Mouse (Mus musculus) hindbrain, embryonic 16.5 days (tissue): ENCODE measurements around the gene Serpina3c. TPM values are rescaled to one million over a fixed set of nuclear protein-coding genes. Genes with fewer than 3 reads are reported as not detected.

Source experiments
- ATAC-seq: fragments of 200-750 bp; cut with Nextera tagmentation; 2 replicates; pipeline ENCODE4 v1.8.0; 2017; ENCODE audit warnings: moderate TSS enrichment, moderate library complexity
- H3K27ac ChIP-seq: fragments of 300-500 bp; sonication (generic); 2 replicates; pipeline ENCODE4 v1.5.1; 2014; ENCODE audit warnings: low read depth, mild to moderate bottlenecking, control low read depth, low read length, moderate library complexity
- H3K27me3 ChIP-seq: fragments of 300-500 bp; sonication (generic); replicated peaks from 2 replicates; pipeline ENCODE4 v1.6.1; 2014; ENCODE audit warnings: low read length; ENCODE audit not compliant: control insufficient read depth, insufficient read depth
- H3K36me3 ChIP-seq: fragments of 300-500 bp; sonication (generic); 2 replicates; pipeline ENCODE4 v1.6.1; 2014; ENCODE audit warnings: mild to moderate bottlenecking, low read length, moderate library complexity, mixed read lengths; ENCODE audit not compliant: control insufficient read depth, insufficient read depth
- H3K4me1 ChIP-seq: fragments of 300-500 bp; sonication (generic); 2 replicates; pipeline ENCODE4 v1.6.1; 2014; ENCODE audit warnings: low read depth, low read length; ENCODE audit not compliant: control insufficient read depth, insufficient read depth
- H3K4me2 ChIP-seq: fragments of 300-500 bp; sonication (generic); 2 replicates; pipeline ENCODE4 v1.6.1; 2014; ENCODE audit warnings: mild to moderate bottlenecking, low read length, control low read depth, moderate library complexity
- H3K4me3 ChIP-seq: fragments of 300-500 bp; sonication (generic); 2 replicates; pipeline ENCODE4 v1.5.1; 2014; ENCODE audit warnings: mild to moderate bottlenecking, low read length, control low read depth, moderate library complexity
- H3K9ac ChIP-seq: fragments of 300-500 bp; sonication (generic); 2 replicates; pipeline ENCODE4 v1.6.1; 2014; ENCODE audit warnings: low read depth, mild to moderate bottlenecking, control low read depth, low read length, moderate library complexity
- H3K9me3 ChIP-seq: fragments of 300-500 bp; sonication (generic); 2 replicates; pipeline ENCODE4 v1.6.1; 2014; ENCODE audit warnings: mild to moderate bottlenecking, low read length, moderate library complexity; ENCODE audit not compliant: control insufficient read depth
- WGBS: fragments of 180-500 bp; shearing (Covaris S2); extraction: QIAGEN DNeasy Blood & Tissue Kit; methylation state at CpG from one replicate; pipeline ENCODE4 v1.1.7; 2014; 5-methylcytosine and 5-hydroxymethylcytosine counted together
- polyA plus RNA-seq: library from polyadenylated mRNA; unstranded; fragments of >200 nt; fragmentation: Nextera tagmentation; extraction: Ambion mirVana; gene quantifications from 2 replicates; pipeline ENCODE4 v1.2.1, GENCODE M21; 2015

Serpina3c gene
- polyA plus RNA-seq, 1 experiment from 2014 or later: not detected

DNA sequence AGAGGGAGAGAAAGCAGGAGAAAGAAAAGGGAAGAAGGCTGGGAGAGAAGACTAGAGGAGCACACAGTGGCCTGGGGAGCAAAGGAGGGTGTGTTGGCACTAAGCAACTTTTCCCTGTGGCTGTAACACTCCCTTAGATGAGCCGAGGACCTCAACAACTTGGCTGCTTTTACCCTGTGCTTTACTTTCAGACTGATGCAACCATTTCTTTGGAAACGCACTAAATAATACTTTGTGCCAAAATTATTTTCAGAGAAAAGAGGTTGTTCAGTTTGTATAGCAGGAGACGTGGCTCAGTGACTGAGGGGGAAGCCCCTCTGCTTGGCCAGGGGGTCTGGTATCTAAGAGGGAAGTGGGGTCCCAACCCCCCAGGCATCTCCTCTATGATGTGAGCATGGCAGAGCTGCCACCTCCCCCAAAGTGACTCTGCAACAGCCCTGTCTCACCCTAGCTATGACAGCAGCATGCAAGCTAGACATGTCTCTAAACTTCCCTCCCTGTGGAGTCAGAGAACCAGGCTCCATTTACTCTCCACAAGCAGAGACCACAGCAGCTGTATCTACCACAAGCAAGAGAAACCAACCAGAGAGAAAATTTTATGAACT is 527 bp downstream of the Serpina3c start:
- Histone ChIP-seq H3K9me3 (no peaks in the 10 kb centered on the region), H3K9ac (no peak overlapping the region), H3K27ac (no peak overlapping the region), H3K4me1 (no peaks in the 10 kb centered on the region), H3K4me2 (no peak overlapping the region), H3K27me3 (no peaks in the 10 kb centered on the region), H3K4me3 (no peak overlapping the region), H3K36me3 (no peaks in the 10 kb centered on the region)
- no peak for ATAC-seq
- 86% methylated on average over 3 of the region's 3 CpGs for WGBS

- Histone ChIP-seq H3K4me3 (no peak overlapping the region), H3K4me2 (no peak overlapping the region), H3K4me1 (no peaks in the 10 kb centered on the region), H3K27me3 (no peaks in the 10 kb centered on the region), H3K9me3 (no peaks in the 10 kb centered on the region), H3K27ac (no peak overlapping the region), H3K9ac (no peak overlapping the region), H3K36me3 (no peaks in the 10 kb centered on the region)
- 76% methylated on average over 2 of the region's 2 CpGs for WGBS
- ATAC-seq: no peak
Observed at GRCm38 (mm10) chr12:104151989-104152388, 1.7 kb downstream of the Serpina3c start.

GRCm38 (mm10) chr12:104145571-104145970 is 8.1 kb downstream of the Serpina3c start:
- Histone ChIP-seq H3K4me3 (no peak overlapping the region), H3K36me3 (no peaks in the 10 kb centered on the region), H3K27ac (no peak overlapping the region), H3K4me2 (no peak overlapping the region), H3K27me3 (no peaks in the 10 kb centered on the region), H3K9me3 (no peaks in the 10 kb centered on the region), H3K4me1 (no peaks in the 10 kb centered on the region), H3K9ac (no peak overlapping the region)
- ATAC-seq: no peak
- WGBS: 78% methylated on average over 2 of the region's 2 CpGs

- no peak overlapping the region for H3K27ac ChIP-seq
- no peak overlapping the region for H3K4me3 ChIP-seq
- no peak overlapping the region for H3K9ac ChIP-seq
- H3K9me3 ChIP-seq: no peaks in the 10 kb centered on the region
- no peaks in the 10 kb centered on the region for H3K36me3 ChIP-seq
- 95% methylated on average over 1 of the region's 1 CpGs for WGBS
- no peaks in the 10 kb centered on the region for H3K4me1 ChIP-seq
- H3K4me2 ChIP-seq: no peak overlapping the region
- ATAC-seq: no peak
- no peaks in the 10 kb centered on the region for H3K27me3 ChIP-seq
Observed at GRCm38 (mm10) chr12:104143286-104143685, 10.4 kb downstream of the Serpina3c start.

- Histone ChIP-seq H3K4me3 (no peak overlapping the region), H3K27me3 (no peaks in the 10 kb centered on the region), H3K9ac (no peak overlapping the region), H3K4me1 (no peaks in the 10 kb centered on the region), H3K4me2 (no peak overlapping the region), H3K27ac (no peak overlapping the region), H3K36me3 (no peaks in the 10 kb centered on the region), H3K9me3 (no peaks in the 10 kb centered on the region)
- no peak for ATAC-seq
- WGBS: 65% methylated on average over 1 of the region's 1 CpGs
Observed at GRCm38 (mm10) chr12:104142427-104142826, 11.2 kb downstream of the Serpina3c start.

DNA sequence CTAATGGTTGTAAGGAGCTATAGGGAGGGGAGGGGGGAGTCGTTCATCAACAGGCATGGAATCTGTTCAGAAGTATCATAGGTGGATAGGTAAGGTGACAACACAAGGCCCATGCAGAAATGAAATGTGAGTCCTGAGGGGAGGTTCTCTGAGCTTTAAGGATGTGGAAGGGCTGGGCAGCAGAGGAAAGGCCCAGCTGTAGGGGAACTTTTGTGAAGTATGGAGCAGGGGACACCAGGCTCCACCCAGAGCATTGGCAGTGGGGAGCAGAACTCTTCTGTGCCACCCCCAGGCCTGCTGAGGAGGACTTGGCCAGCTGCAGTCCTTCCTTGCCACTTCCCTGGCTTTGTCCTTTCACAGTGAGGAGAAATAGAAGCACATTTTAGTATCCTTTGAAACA is 12.2 kb downstream of the Serpina3c start:
- no peaks in the 10 kb centered on the region for H3K36me3 ChIP-seq
- H3K27me3 ChIP-seq: no peaks in the 10 kb centered on the region
- H3K9ac ChIP-seq: no peak overlapping the region
- H3K4me2 ChIP-seq: no peak overlapping the region
- H3K9me3 ChIP-seq: no peaks in the 10 kb centered on the region
- WGBS: 74% methylated on average over 1 of the region's 1 CpGs
- no peak overlapping the region for H3K27ac ChIP-seq
- H3K4me3 ChIP-seq: no peak overlapping the region
- no peaks in the 10 kb centered on the region for H3K4me1 ChIP-seq
- no peak for ATAC-seq

GRCm38 (mm10) chr12:104140543-104141103 is 13.0 kb downstream of the Serpina3c start:
- Histone ChIP-seq H3K4me1 (no peaks in the 10 kb centered on the region), H3K27me3 (no peaks in the 10 kb centered on the region), H3K9ac (no peak overlapping the region), H3K4me3 (no peak overlapping the region), H3K9me3 (no peaks in the 10 kb centered on the region), H3K27ac (no peak overlapping the region), H3K36me3 (no peaks in the 10 kb centered on the region), H3K4me2 (no peak overlapping the region)
- no peak for ATAC-seq
- 90% methylated on average over 4 of the region's 4 CpGs for WGBS

GRCm38 (mm10) chr12:104138216-104138615 is 15.5 kb downstream of the Serpina3c start:
- Histone ChIP-seq H3K4me1 (no peaks in the 10 kb centered on the region), H3K27me3 (no peaks in the 10 kb centered on the region), H3K4me3 (no peak overlapping the region), H3K36me3 (no peaks in the 10 kb centered on the region), H3K4me2 (no peak overlapping the region), H3K9ac (no peak overlapping the region), H3K9me3 (no peaks in the 10 kb centered on the region), H3K27ac (no peak overlapping the region)
- no peak for ATAC-seq
- WGBS: 85% methylated on average over 2 of the region's 2 CpGs

- no peak for ATAC-seq
- Histone ChIP-seq H3K4me3 (no peak overlapping the region), H3K4me2 (no peak overlapping the region), H3K27ac (no peak overlapping the region), H3K4me1 (no peaks in the 10 kb centered on the region), H3K9me3 (no peaks in the 10 kb centered on the region), H3K27me3 (no peaks in the 10 kb centered on the region), H3K9ac (no peak overlapping the region), H3K36me3 (no peaks in the 10 kb centered on the region)
Observed at GRCm38 (mm10) chr12:104131041-104131440, 22.6 kb downstream of the Serpina3c start.
